Mouse (Mus musculus): ENCODE data around the gene Vps8. TPM values are rescaled to one million over a fixed set of nuclear protein-coding genes. Genes with fewer than 3 reads are reported as not detected.

The Vps8 gene
- polyA plus RNA-seq, 1 experiment from 2014 or later, result 20.4 TPM

- Histone ChIP-seq H3K4me3 (ENCODE audit: low read depth, low read length) (no peak overlapping the region), H3K4me1 (ENCODE audit: control insufficient read depth, insufficient read depth, low read length) (no peaks in the 10 kb centered on the region), H3K27me3 (ENCODE audit: control insufficient read depth, insufficient read depth, low read length) (no peaks in the 10 kb centered on the region), H3K27ac (ENCODE audit: low read length) (no peak overlapping the region), H3K9ac (replicated peaks; ENCODE audit: low read depth, low read length) (no peak overlapping the region), H3K4me2 (replicated peaks; ENCODE audit: low read depth, low read length) (no peak overlapping the region), H3K36me3 (ENCODE audit: control insufficient read depth, insufficient read depth, low read length) (no peaks in the 10 kb centered on the region), H3K9me3 (ENCODE audit: control insufficient read depth, low read depth, low read length) (no peaks in the 10 kb centered on the region)
- no peak for ATAC-seq (ENCODE audit: insufficient number of reproducible peaks, insufficient read depth, low FRiP score, low read depth)
Measured at GRCm38 (mm10) chr16:21634460-21634859, 211.5 kb downstream of the Vps8 start.

GRCm38 (mm10) chr16:21636156-21636853 lies 213.4 kb downstream of the Vps8 start:
- Histone ChIP-seq H3K27ac (ENCODE audit: low read length) (no peak overlapping the region), H3K4me1 (ENCODE audit: control insufficient read depth, insufficient read depth, low read length) (no peaks in the 10 kb centered on the region), H3K36me3 (ENCODE audit: control insufficient read depth, insufficient read depth, low read length) (no peaks in the 10 kb centered on the region), H3K9ac (replicated peaks; ENCODE audit: low read depth, low read length) (no peak overlapping the region), H3K27me3 (ENCODE audit: control insufficient read depth, insufficient read depth, low read length) (no peaks in the 10 kb centered on the region), H3K4me2 (replicated peaks; ENCODE audit: low read depth, low read length) (no peak overlapping the region), H3K4me3 (ENCODE audit: low read depth, low read length) (no peak overlapping the region), H3K9me3 (ENCODE audit: control insufficient read depth, low read depth, low read length) (no peaks in the 10 kb centered on the region)
- no peak for ATAC-seq (ENCODE audit: insufficient number of reproducible peaks, insufficient read depth, low FRiP score, low read depth)
- 75% methylated on average over 5 of the region's 5 CpGs for WGBS

GRCm38 (mm10) chr16:21637201-21637819 lies 214.4 kb downstream of the Vps8 start:
- Histone ChIP-seq H3K27ac (ENCODE audit: low read length) (no peak overlapping the region), H3K36me3 (ENCODE audit: control insufficient read depth, insufficient read depth, low read length) (no peaks in the 10 kb centered on the region)

GRCm38 (mm10) chr16:21640766-21641499 lies 218.0 kb downstream of the Vps8 start:
- H3K27me3 ChIP-seq (ENCODE audit: control insufficient read depth, insufficient read depth, low read length), result no peaks in the 10 kb centered on the region
- no peak overlapping the region for H3K27ac ChIP-seq (ENCODE audit: low read length)
- no peaks in the 10 kb centered on the region for H3K36me3 ChIP-seq (ENCODE audit: control insufficient read depth, insufficient read depth, low read length)
- H3K9me3 ChIP-seq (ENCODE audit: control insufficient read depth, low read depth, low read length), result no peaks in the 10 kb centered on the region
- no peak overlapping the region for H3K4me2 ChIP-seq (replicated peaks; ENCODE audit: low read depth, low read length)
- peaks cover 13% of the 10 kb centered on the region; the same call in 1 of the 2 replicates for H3K4me1 ChIP-seq (ENCODE audit: control insufficient read depth, insufficient read depth, low read length)
- no peak overlapping the region for H3K9ac ChIP-seq (replicated peaks; ENCODE audit: low read depth, low read length)
- WGBS, result 79% methylated on average over 7 of the region's 7 CpGs
- no peak overlapping the region for H3K4me3 ChIP-seq (ENCODE audit: low read depth, low read length)
- ATAC-seq (ENCODE audit: insufficient number of reproducible peaks, insufficient read depth, low FRiP score, low read depth), result no peak

More at GRCm38 (mm10) chr16:21637201-21637819, 214.4 kb downstream of the Vps8 start:
- Histone ChIP-seq H3K9ac (replicated peaks; ENCODE audit: low read depth, low read length) (no peak overlapping the region), H3K4me1 (ENCODE audit: control insufficient read depth, insufficient read depth, low read length) (no peaks in the 10 kb centered on the region), H3K4me3 (ENCODE audit: low read depth, low read length) (no peak overlapping the region), H3K9me3 (ENCODE audit: control insufficient read depth, low read depth, low read length) (no peaks in the 10 kb centered on the region), H3K27me3 (ENCODE audit: control insufficient read depth, insufficient read depth, low read length) (no peaks in the 10 kb centered on the region), H3K4me2 (replicated peaks; ENCODE audit: low read depth, low read length) (no peak overlapping the region)
- ATAC-seq (ENCODE audit: insufficient number of reproducible peaks, insufficient read depth, low FRiP score, low read depth), result no peak
- 75% methylated on average over 11 of the region's 11 CpGs for WGBS

- Histone ChIP-seq H3K4me2 (replicated peaks; ENCODE audit: low read depth, low read length) (no peak overlapping the region), H3K9ac (replicated peaks; ENCODE audit: low read depth, low read length) (no peak overlapping the region), H3K27ac (ENCODE audit: low read length) (no peak overlapping the region), H3K4me3 (ENCODE audit: low read depth, low read length) (no peak overlapping the region), H3K36me3 (ENCODE audit: control insufficient read depth, insufficient read depth, low read length) (no peaks in the 10 kb centered on the region), H3K4me1 (ENCODE audit: control insufficient read depth, insufficient read depth, low read length) (peaks cover 13% of the 10 kb centered on the region; the same call in 1 of the 2 replicates), H3K9me3 (ENCODE audit: control insufficient read depth, low read depth, low read length) (no peaks in the 10 kb centered on the region), H3K27me3 (ENCODE audit: control insufficient read depth, insufficient read depth, low read length) (no peaks in the 10 kb centered on the region)
- no peak for ATAC-seq (ENCODE audit: insufficient number of reproducible peaks, insufficient read depth, low FRiP score, low read depth)
- 74% methylated on average over 3 of the region's 3 CpGs for WGBS
Measured at GRCm38 (mm10) chr16:21641944-21642343, 219.0 kb downstream of the Vps8 start.

GRCm38 (mm10) chr16:21642906-21643305 lies 220.0 kb downstream of the Vps8 start:
- no peak for ATAC-seq (ENCODE audit: insufficient number of reproducible peaks, insufficient read depth, low FRiP score, low read depth)
- Histone ChIP-seq H3K9me3 (ENCODE audit: control insufficient read depth, low read depth, low read length) (no peaks in the 10 kb centered on the region), H3K9ac (replicated peaks; ENCODE audit: low read depth, low read length) (no peak overlapping the region), H3K4me1 (ENCODE audit: control insufficient read depth, insufficient read depth, low read length) (peaks cover 13% of the 10 kb centered on the region; the same call in 1 of the 2 replicates), H3K27me3 (ENCODE audit: control insufficient read depth, insufficient read depth, low read length) (no peaks in the 10 kb centered on the region), H3K27ac (ENCODE audit: low read length) (no peak overlapping the region), H3K4me3 (ENCODE audit: low read depth, low read length) (no peak overlapping the region), H3K4me2 (replicated peaks; ENCODE audit: low read depth, low read length) (no peak overlapping the region), H3K36me3 (ENCODE audit: control insufficient read depth, insufficient read depth, low read length) (no peaks in the 10 kb centered on the region)
- WGBS, result 95% methylated on average over 5 of the region's 5 CpGs

GRCm38 (mm10) chr16:21643621-21644041 lies 220.7 kb downstream of the Vps8 start:
- Histone ChIP-seq H3K27ac (ENCODE audit: low read length) (peak overlapping the region; percentile 78), H3K36me3 (ENCODE audit: control insufficient read depth, insufficient read depth, low read length) (no peaks in the 10 kb centered on the region), H3K27me3 (ENCODE audit: control insufficient read depth, insufficient read depth, low read length) (no peaks in the 10 kb centered on the region), H3K4me1 (ENCODE audit: control insufficient read depth, insufficient read depth, low read length) (peaks cover 13% of the 10 kb centered on the region; the same call in 1 of the 2 replicates), H3K4me3 (ENCODE audit: low read depth, low read length) (no peak overlapping the region), H3K9ac (replicated peaks; ENCODE audit: low read depth, low read length) (no peak overlapping the region), H3K9me3 (ENCODE audit: control insufficient read depth, low read depth, low read length) (no peaks in the 10 kb centered on the region), H3K4me2 (replicated peaks; ENCODE audit: low read depth, low read length) (peak overlapping the region; percentile 7; the same call in 1 of the 2 replicates)
- 80% methylated on average over 2 of the region's 2 CpGs for WGBS
- peak; percentile 19; the same call in 1 of the 2 replicates for ATAC-seq (ENCODE audit: insufficient number of reproducible peaks, insufficient read depth, low FRiP score, low read depth)

GRCm38 (mm10) chr16:21644066-21644561 lies 221.2 kb downstream of the Vps8 start:
- H3K4me1 ChIP-seq (ENCODE audit: control insufficient read depth, insufficient read depth, low read length), result peaks cover 13% of the 10 kb centered on the region; the same call in 1 of the 2 replicates
- H3K27me3 ChIP-seq (ENCODE audit: control insufficient read depth, insufficient read depth, low read length), result no peaks in the 10 kb centered on the region
- H3K4me2 ChIP-seq (replicated peaks; ENCODE audit: low read depth, low read length), result peak overlapping the region; percentile 7; the same call in 1 of the 2 replicates
- H3K36me3 ChIP-seq (ENCODE audit: control insufficient read depth, insufficient read depth, low read length), result no peaks in the 10 kb centered on the region
- no peak overlapping the region for H3K9ac ChIP-seq (replicated peaks; ENCODE audit: low read depth, low read length)
- H3K27ac ChIP-seq (ENCODE audit: low read length), result peak overlapping the region; percentile 78
- peak; percentile 84; the same call in 1 of the 2 replicates for ATAC-seq (ENCODE audit: insufficient number of reproducible peaks, insufficient read depth, low FRiP score, low read depth)
- H3K4me3 ChIP-seq (ENCODE audit: low read depth, low read length), result no peak overlapping the region
- 14% methylated on average over 17 of the region's 17 CpGs for WGBS
- H3K9me3 ChIP-seq (ENCODE audit: control insufficient read depth, low read depth, low read length), result no peaks in the 10 kb centered on the region
